Mouse (Mus musculus): Measurements from ENCODE around the gene Lss.

Lss gene

GRCm38 (mm10) chr10:76569996-76570685 is 38.8 kb downstream of the Lss start:
- no peak for DNase-seq

- no peak for DNase-seq
These were observed 39.7 kb downstream of the Lss start for GRCm38 (mm10) chr10:76571070-76571469.

DNA sequence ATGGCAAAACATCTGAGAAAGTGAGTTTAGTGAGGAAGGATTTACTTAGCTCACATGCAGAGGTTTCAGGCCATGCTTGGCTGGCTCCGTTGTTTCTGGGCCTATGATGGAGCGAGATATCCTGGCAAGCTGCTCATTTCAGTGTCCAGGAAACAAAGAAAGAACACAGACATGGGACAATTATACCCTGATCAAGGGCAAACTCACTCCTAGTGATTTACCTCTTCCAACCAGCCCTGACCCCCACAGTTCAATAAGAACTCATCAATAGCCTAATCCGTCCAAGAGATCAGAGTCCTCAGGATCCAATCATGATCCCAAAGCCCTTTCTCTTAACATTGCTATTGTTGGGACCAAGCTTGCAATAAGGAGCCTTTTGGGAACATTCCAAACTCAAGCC is 40.8 kb downstream of the Lss start:
- no peak for DNase-seq

DNA sequence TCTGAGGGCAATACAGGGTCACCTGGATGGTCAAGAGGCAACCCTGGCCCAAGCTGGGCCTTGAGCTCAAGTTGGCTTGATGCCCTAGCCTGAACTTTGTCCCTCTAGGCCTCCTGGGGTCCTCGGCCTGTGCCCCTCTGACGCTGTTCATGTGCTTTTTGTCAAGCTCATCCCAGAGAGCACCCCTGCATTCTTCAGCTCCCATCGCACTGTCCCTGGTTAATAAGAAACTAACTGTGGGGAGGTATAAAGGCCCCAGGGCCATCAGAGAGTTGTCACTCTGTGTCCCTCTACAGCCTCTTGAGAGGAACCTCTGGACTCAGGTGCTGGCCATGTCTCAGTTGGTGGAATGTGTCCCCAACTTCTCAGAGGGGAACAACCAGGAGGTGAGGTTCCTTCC is 44.0 kb downstream of the Lss start, which contains the start of gene Ftcd:
TSS of gene Ftcd (plus strand) at position 275 of the 400 bp plus-strand sequence.
- DNase-seq = no peak

DNA sequence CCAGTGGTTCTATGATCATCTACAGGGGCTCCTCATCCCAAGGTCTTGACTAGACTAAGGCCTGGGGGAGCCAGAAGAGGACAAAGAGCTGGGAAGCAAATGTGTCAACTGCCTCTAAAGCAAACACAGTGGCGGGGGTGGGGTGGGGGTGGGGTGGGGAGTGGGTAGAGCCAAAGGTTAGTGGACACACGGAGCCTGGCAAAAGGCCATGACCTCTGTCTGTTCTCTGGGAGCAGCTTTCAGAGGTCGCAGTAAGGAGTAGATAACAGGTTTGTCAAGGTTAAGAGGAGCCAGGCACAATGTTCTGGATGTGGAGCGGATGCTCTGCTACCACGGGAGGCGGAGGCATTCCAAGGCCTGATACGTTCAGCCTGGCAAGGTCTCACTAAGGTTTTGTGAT is 45.5 kb downstream of the Lss start:
- no peak for DNase-seq

GRCm38 (mm10) chr10:76584138-76584537 is 52.8 kb downstream of the Lss start:
- DNase-seq = no peak

- no peak for DNase-seq
These were observed 54.8 kb downstream of the Lss start for GRCm38 (mm10) chr10:76586190-76586589.

DNA sequence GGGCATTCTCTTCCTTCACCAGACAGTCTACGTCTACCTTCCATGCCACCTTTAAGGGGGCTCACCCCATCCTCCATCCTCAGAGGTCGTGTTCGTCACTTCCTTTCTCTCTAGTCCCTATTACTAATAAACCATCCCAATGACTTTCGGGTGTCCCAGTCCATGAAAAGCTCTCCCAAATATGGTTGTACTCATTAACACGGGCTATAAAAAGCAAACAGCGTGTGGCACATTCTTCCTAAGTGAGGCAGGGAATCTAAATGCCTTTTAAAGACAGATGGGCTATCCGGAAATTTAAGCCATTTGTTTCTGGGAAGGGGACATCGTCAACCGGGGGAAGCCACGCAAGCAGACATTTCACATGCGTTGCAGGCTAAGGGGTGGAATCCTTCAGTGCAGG is 58.8 kb downstream of the Lss start:
- DNase-seq = no peak

DNA sequence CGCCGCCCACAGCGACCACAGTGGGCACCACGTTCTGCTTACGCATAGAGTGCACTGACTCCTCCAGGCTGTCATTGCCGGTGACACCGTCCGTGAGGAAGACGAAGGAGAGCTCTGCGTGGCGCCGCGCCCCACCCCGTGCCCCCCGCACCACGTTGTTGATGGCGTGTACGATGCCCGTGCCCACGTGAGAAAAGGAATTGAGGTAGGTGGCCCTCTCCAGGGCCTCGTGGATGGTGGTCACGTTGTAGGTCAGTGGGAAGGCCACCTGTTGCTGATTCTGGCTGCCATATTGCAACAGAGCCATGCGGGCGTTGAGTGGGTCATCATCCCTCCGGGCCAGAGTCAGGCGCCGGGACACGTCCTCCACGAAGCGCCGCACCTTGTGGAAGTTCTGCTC is 65.0 kb downstream of the Lss start:
- DNase-seq = no peak

GRCm38 (mm10) chr10:76602690-76603089 is 71.3 kb downstream of the Lss start:
- DNase-seq = no peak

Data from thymus, postnatal 4 days (tissue).